Mouse (Mus musculus) lung, adult 2 months (tissue): ENCODE results near the gene Fam72a. TPM values are rescaled to one million over a fixed set of nuclear protein-coding genes. Genes with fewer than 3 reads are reported as not detected.

Experiments
- DNase-seq: peaks from one replicate; pipeline ENCODE4 v3.0.0; 2022
- H3K4me1 ChIP-seq: fragments of 200-500 bp; 2 replicates; pipeline ENCODE4 v1.6.1; 2011; ENCODE audit warnings: low read length; ENCODE audit not compliant: control insufficient read depth, insufficient read depth
- H3K4me3 ChIP-seq: fragments of 200-500 bp; replicated peaks from 2 replicates; pipeline ENCODE3; 2011; ENCODE audit warnings: low read depth, mild to moderate bottlenecking, control low read depth, low read length; ENCODE audit errors: extremely low read depth
- CTCF ChIP-seq: fragments of 200-500 bp; IDR thresholded peaks from 2 replicates; pipeline ENCODE4 v1.5.1; 2011; ENCODE audit warnings: mild to moderate bottlenecking, low read length, control low read depth; ENCODE audit not compliant: insufficient read depth
- POLR2A ChIP-seq: fragments of 200-500 bp; IDR thresholded peaks from 2 replicates; pipeline ENCODE4 v1.6.1; 2011; ENCODE audit warnings: low read depth, mild to moderate bottlenecking, control low read depth, low read length, borderline replicate concordance; ENCODE audit errors: extremely low read depth
- WGBS: fragments of 180-500 bp; shearing (Covaris S2); methylation state at CpG from one replicate; pipeline ENCODE4 v1.1.7; 2018; 5-methylcytosine and 5-hydroxymethylcytosine counted together
- polyA plus RNA-seq: library from polyadenylated mRNA; depleted of rRNA; stranded (reverse); fragments of >200 nt; gene quantifications from 2 replicates; pipeline ENCODE4 v1.2.3, GENCODE M21; 2012; rRNA removed

Fam72a gene
- 0.20 and 0.38 TPM in 2 replicates for polyA plus RNA-seq

DNA sequence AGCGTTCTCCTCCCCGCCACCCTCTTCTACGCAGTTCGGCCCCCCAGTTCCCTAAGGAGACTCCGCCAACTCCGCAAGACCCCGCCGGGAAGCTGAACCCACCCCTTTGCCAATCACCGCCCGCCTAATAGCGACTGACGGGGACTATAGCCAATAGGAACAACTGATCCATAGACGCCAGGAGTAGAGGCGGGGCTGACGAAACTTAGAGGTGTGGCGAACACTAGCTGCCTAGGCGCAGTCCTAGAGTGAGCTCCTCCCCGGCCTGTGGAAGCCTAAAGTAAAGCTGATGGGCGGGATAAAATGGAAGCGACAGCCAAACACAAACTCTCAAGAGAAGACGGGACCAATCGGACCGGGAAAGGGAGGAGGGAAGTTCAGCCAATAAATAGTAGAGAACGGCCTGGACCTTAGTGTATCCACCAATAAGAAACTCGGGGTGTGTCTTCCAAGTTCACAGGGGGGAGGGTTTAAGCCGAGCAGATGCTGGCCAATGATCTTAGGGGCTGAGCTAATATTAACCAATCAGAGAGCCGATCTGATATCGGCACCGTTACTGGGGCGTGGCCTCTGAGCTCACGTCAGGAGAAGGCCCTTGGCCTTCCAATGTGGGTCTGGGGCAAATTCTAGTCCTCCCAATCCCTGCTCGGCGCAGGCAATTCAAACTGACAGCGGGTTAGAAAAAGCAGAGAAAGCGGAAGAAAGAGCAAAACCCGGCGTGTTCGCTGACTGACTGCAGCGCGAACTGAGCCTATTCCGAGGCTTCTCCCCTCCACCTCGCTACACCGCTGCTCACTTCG lies at the start of gene Fam72a, which contains the start of gene Srgap2:
Gene Fam72a, plus strand, starts transcription at position 623 of the 800 bp plus-strand sequence.
Gene Srgap2, minus strand, starts transcription at position 72 of the 800 bp plus-strand sequence.
- under 1% methylated on average over 44 of the region's 44 CpGs for WGBS
- peak; percentile 99 for DNase-seq
- peak within 1 kb of the TSS; percentile 91 for H3K4me3 ChIP-seq
- H3K4me1 ChIP-seq: peaks cover 20% of the 10 kb centered on the region
- peak; percentile 94; the same call in 1 of the 2 replicates for TF ChIP-seq POLR2A
- no peak for TF ChIP-seq CTCF

DNA sequence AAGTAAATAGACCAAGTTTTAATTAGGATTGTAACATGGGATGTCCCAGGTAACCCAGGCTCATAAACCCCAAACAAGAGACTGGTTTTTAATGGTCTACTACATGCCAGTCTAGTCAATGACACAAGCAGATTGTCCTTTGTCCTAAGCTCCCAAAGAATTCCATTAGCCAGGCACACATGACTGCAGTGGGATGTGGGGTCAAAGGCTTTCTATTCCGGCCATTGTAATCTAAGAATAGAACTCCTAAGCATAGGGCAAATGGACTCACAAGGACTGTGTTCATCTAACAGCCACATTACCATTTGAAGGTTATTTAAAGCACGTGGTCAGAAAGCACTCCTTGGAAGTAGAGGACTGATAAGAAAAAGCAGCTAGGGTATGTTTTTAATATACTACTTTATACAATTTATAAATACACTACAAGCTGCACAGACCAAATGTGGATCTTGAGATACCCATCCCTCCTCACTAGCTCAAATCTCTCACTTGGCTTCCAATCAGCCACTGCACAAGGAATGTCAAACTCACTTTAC lies 48.9 kb upstream of the Fam72a start:
- Histone ChIP-seq H3K4me1 (peaks cover 7% of the 10 kb centered on the region), H3K4me3 (no peak overlapping the region)
- DNase-seq: no peak
- 27% methylated on average over 2 of the region's 2 CpGs for WGBS
- TF ChIP-seq POLR2A: no peak
- no peak for TF ChIP-seq CTCF

DNA sequence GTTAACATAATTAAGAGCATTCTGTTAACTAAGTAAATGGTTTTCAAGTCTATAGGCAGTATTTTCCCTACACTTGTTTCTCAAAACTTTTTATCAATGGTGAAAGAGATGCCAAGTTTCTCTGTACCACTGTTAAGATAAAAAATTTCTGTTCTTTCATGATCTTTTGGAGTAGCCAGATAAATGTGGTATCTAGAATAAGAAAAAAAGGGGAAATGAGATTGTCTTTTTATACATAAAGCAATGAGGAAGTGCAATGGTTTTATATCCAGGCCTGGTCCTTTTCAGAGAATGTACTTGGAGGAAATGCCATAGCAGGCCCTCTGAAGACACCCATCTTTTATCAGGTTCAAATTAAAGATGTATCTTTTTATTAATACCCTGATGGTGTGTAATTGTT lies 46.3 kb upstream of the Fam72a start:
- no peak for DNase-seq
- H3K4me1 ChIP-seq: peaks cover 10% of the 10 kb centered on the region
- no peak overlapping the region for H3K4me3 ChIP-seq
- no peak for TF ChIP-seq CTCF
- no peak for TF ChIP-seq POLR2A

DNA sequence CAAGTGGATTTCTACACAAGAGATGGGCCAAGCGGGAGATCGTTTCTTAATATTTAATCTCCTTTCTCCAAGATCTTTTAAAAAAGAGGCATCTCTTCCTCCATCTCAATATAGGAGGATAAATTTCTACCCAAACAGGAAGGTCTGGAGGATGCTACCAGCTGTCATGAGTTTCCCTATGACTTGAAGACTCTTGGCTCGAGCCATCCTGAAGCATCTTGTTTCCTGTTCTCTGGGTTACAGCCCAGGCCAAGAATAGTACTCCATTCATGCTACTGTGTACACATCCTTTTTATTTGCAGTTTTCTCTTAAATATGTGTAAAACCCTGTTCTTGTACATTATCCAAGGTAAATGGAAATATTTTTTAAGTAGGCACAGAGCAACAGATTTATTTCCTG lies 45.5 kb upstream of the Fam72a start:
- peaks cover 10% of the 10 kb centered on the region for H3K4me1 ChIP-seq
- 43% methylated on average over 3 of the region's 3 CpGs for WGBS
- TF ChIP-seq POLR2A (no peak), CTCF (no peak)
- DNase-seq: no peak
- H3K4me3 ChIP-seq: no peak overlapping the region

DNA sequence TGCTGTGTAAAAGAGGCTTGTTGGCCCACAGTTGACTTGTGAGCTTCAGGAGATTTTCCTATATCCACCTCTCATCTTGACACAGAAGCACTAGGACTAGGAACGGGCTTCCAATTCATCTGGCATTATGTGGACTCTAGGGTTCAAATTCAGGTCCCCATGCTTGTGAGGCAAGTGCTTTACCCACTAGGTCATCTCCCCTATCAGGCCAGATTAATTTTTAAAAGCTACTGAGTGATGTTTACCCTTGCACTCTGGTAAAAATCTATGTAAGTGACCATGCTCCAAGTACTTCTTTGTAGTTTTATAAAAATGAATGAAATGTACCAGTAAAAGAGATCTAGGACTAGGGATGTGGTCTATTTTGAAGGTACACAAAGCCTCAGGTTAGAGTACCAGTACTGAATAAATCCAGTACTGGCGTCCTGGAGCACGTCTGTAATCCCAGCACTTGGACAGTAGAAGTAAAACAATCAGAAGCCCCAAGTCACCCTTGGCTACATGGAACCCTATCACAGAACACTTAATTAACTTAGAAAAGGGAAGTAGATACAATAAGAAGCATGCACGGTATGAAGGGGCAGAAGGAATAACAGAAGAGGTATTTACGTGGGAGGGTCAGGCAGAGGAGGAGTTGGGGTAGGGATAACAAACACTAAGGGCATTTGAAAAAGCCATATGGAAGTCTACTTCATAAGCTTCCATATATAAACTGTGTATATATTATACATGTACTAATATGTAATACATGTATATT lies 41.4 kb upstream of the Fam72a start:
- Histone ChIP-seq H3K4me3 (no peak overlapping the region), H3K4me1 (peaks cover 8% of the 10 kb centered on the region)
- no peak for DNase-seq
- TF ChIP-seq POLR2A (no peak), CTCF (no peak)
- 49% methylated on average over 5 of the region's 5 CpGs for WGBS

DNA sequence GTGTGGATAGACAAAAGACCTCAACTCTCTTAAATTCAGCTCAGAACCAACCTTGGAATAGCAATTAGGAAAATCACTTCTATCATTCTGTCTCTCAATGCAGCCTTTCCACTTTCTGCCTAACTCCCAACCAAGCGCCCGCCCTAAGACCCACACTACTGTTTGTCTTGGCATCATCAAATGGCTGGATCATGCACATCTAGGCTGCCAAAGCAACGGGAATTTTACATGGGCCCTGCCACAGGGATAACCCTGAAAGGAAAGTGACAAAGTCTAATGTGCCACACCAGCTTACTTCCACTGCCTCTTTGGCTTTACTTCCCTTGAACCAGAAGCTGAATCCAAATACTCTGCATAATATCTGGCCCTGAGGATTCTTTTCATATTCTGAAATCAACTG lies 38.4 kb upstream of the Fam72a start:
- TF ChIP-seq POLR2A: no peak
- no peak for TF ChIP-seq CTCF
- WGBS: 52% methylated on average over 3 of the region's 3 CpGs
- Histone ChIP-seq H3K4me3 (no peak overlapping the region), H3K4me1 (peaks cover 11% of the 10 kb centered on the region)
- DNase-seq: no peak

DNA sequence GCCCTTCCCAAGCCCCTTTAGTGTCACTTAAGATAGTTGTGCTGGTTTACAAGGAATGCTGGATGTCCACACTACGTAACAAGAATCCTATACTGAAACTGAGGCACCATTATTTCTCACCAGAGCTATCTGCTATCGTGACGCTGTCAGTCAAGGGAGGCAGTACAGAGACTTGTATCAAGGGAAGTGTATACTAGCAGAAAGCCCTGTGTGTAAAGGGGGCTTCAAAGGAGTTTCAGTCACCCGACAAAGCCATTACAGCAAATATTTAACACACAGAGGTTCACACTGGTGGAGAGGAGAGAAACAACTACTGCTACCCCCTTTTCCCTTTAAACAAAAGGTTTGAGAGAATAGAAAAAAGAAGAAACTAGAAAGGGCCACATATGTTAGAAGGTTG lies 36.1 kb upstream of the Fam72a start:
- DNase-seq: no peak
- WGBS: 70% methylated on average over 4 of the region's 4 CpGs
- Histone ChIP-seq H3K4me1 (peaks cover 8% of the 10 kb centered on the region), H3K4me3 (no peak overlapping the region)
- no peak for TF ChIP-seq CTCF
- TF ChIP-seq POLR2A: no peak

DNA sequence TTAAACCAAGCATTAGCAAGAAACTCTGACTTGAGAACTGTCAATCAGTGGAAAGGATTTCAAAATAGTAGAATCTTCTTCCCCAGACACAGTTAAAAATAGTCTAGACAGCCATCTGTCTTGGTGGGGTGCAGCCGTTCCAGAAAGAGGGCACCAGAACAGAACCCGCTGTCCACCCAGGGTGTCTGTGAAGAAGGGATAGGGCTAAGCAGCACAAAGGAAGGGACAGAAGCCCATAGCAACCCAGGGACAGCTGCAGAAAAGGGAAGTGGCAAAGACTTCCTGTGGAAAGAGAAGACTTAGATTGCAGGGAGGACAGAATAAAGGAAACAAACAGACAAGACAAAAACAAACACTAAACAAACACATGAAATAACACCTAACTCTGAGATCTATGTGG lies 35.3 kb upstream of the Fam72a start:
- no peak for TF ChIP-seq CTCF
- no peak for TF ChIP-seq POLR2A
- no peak overlapping the region for H3K4me3 ChIP-seq
- no peak for DNase-seq
- H3K4me1 ChIP-seq: peaks cover 8% of the 10 kb centered on the region
- 48% methylated on average over 2 of the region's 2 CpGs for WGBS
